18 mouse cellular contexts compared by ENCODE assay signal in the genomic region with DNA sequence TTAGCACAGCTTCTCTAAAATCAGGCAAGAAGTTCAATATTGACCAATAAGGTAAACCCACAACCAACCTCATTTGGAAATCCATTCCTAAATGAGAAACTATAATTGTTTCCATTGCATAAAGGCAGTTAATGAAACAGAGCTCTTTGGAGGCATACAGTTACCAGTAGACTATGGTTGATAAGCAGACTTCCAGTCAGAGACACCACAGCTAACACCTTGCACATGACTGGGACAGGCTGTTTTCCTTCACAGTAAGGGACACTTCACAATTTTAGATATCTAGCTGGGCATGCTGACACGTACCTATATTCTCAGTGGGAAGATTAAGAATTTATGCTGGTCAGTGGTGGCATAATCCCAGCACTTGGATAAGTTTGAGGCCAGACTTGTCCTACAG. TPM values are rescaled to one million over a fixed set of nuclear protein-coding genes. Genes with fewer than 3 reads are reported as not detected.
A peak's percentile ranks its signal among the peaks of the same experiment; 100 is the strongest.
DNase-seq lines count a peak whose midpoint lies in the region; ATAC-seq lines count a peak whose summit lies in the region.
"Had no signal": no experiment of that assay in that cellular context is flagged by ENCODE, and none has a peak within 500 bp of the region (broad histone marks: within the 10 kb centered on the region; RNA-seq: fewer than 3 reads in every experiment).

No protein-coding gene starts in this region.

- no peaks in the 10 kb centered on the region for H3K27me3 ChIP-seq in heart, embryonic 11.5 days (ENCODE audit: control insufficient read depth, insufficient read depth, low read length)
- no peaks in the 10 kb centered on the region for H3K27me3 ChIP-seq in liver, embryonic 11.5 days (replicated peaks; ENCODE audit: control insufficient read depth, insufficient read depth, low read length)
- H3K27me3 ChIP-seq in liver, embryonic 15.5 days: no peaks in the 10 kb centered on the region
- H3K27me3 ChIP-seq: forebrain, embryonic 13.5 days; hindbrain, embryonic 12.5 days; limb, embryonic 13.5 days; midbrain, embryonic 15.5 days; neural tube, embryonic 15.5 days had no signal

- no peak overlapping the region for H3K4me2 ChIP-seq in heart, embryonic 11.5 days
- H3K4me2 ChIP-seq in liver, embryonic 11.5 days: peak overlapping the region; percentile 44
- peak overlapping the region; percentile 69 for H3K4me2 ChIP-seq in liver, embryonic 15.5 days
- H3K4me2 ChIP-seq: forebrain, embryonic 13.5 days; hindbrain, embryonic 12.5 days; limb, embryonic 13.5 days; midbrain, embryonic 15.5 days; neural tube, embryonic 15.5 days had no signal

- intact Hi-C loops in heart, postnatal 10 days (cut with DNase I): no loop called here

- no peak overlapping the region for H3K4me3 ChIP-seq in heart, embryonic 11.5 days (ENCODE audit: low read depth, low read length)
- H3K4me3 ChIP-seq in liver, embryonic 11.5 days (ENCODE audit: low read depth, low read length): no peak overlapping the region
- no peak overlapping the region for H3K4me3 ChIP-seq in liver, embryonic 15.5 days (replicated peaks)
- H3K4me3 ChIP-seq: forebrain, embryonic 13.5 days; hindbrain, embryonic 12.5 days; limb, embryonic 13.5 days; midbrain, embryonic 15.5 days; myocyte; neural tube, embryonic 15.5 days had no signal

- DNase-seq in heart, postnatal 10 days: no peak
- no peak for DNase-seq in liver, embryonic 11.5 days (ENCODE audit: low spot score)
- no peak for DNase-seq in liver
- DNase-seq in gastrocnemius, postnatal 25 days: no peak
- no peak for DNase-seq in layer of hippocampus, adult 8-10 months (ENCODE audit: low spot score in 2 of 2)
- DNase-seq: adrenal gland, postnatal 36 days; cerebellum, adult 11-12 months; kidney, adult 18-20 months; thymus, postnatal 14 days had no signal

- WGBS in heart, embryonic 11.5 days (ENCODE audit: insufficient replicate concordance): 46% methylated on average over 1 of the region's 1 CpGs
- 37% methylated on average over 1 of the region's 1 CpGs for WGBS in liver, embryonic 11.5 days
- WGBS in liver, embryonic 15.5 days (ENCODE audit: insufficient replicate concordance): 34% methylated on average over 1 of the region's 1 CpGs

- H3K36me3 ChIP-seq in heart, embryonic 11.5 days (ENCODE audit: control insufficient read depth, insufficient read depth, low read length): no peaks in the 10 kb centered on the region
- H3K36me3 ChIP-seq in liver, embryonic 11.5 days (ENCODE audit: control insufficient read depth, insufficient read depth, low read length): no peaks in the 10 kb centered on the region
- H3K36me3 ChIP-seq in liver, embryonic 15.5 days (replicated peaks): peaks cover 71% of the 10 kb centered on the region
- H3K36me3 ChIP-seq: hindbrain, embryonic 12.5 days; midbrain, embryonic 15.5 days had no signal

- no peaks in the 10 kb centered on the region for H3K9me3 ChIP-seq in heart, embryonic 11.5 days (replicated peaks; ENCODE audit: control insufficient read depth, low read length)
- H3K9me3 ChIP-seq in liver, embryonic 11.5 days (ENCODE audit: control insufficient read depth, low read length): no peaks in the 10 kb centered on the region
- no peaks in the 10 kb centered on the region for H3K9me3 ChIP-seq in liver, embryonic 15.5 days (replicated peaks)
- H3K9me3 ChIP-seq: forebrain, embryonic 13.5 days; hindbrain, embryonic 12.5 days; limb, embryonic 13.5 days; midbrain, embryonic 15.5 days; neural tube, embryonic 15.5 days had no signal

- no peak for ATAC-seq in heart, embryonic 11.5 days (replicated peaks; ENCODE audit: insufficient number of reproducible peaks, low FRiP score, low TSS enrichment)
- peak; percentile 52 for ATAC-seq in liver, embryonic 11.5 days (replicated peaks; ENCODE audit: low FRiP score)
- ATAC-seq in liver, embryonic 15.5 days (ENCODE audit: insufficient read depth): peak; percentile 47
- ATAC-seq: forebrain, embryonic 13.5 days; midbrain, embryonic 15.5 days had no signal

- 0 out of 2 replicates have a peak overlapping the region, but pooled peaks have one; percentile 30 for H3K27ac ChIP-seq in heart, embryonic 11.5 days (ENCODE audit: low read depth, low read length)
- peak overlapping the region; percentile 26; the same call in 1 of the 2 replicates for H3K27ac ChIP-seq in liver, embryonic 11.5 days (ENCODE audit: low read depth, low read length)
- H3K27ac ChIP-seq in liver, embryonic 15.5 days (replicated peaks): peak overlapping the region; percentile 98
- H3K27ac ChIP-seq: hindbrain, embryonic 12.5 days; kidney, postnatal 0 days; limb, embryonic 13.5 days; midbrain, embryonic 15.5 days; neural tube, embryonic 15.5 days had no signal

- no peak overlapping the region for H3K9ac ChIP-seq in heart, embryonic 11.5 days (ENCODE audit: low read depth, low read length)
- H3K9ac ChIP-seq in liver, embryonic 11.5 days (ENCODE audit: low read depth, low read length): no peak overlapping the region
- peak overlapping the region; percentile 56; the same call in 1 of the 2 replicates for H3K9ac ChIP-seq in liver, embryonic 15.5 days
- H3K9ac ChIP-seq: forebrain, embryonic 13.5 days; hindbrain, embryonic 12.5 days; limb, embryonic 13.5 days; midbrain, embryonic 15.5 days; neural tube, embryonic 15.5 days had no signal

- peaks cover 15% of the 10 kb centered on the region for H3K4me1 ChIP-seq in heart, embryonic 11.5 days (ENCODE audit: control insufficient read depth, insufficient read depth, low read length)
- peaks cover 40% of the 10 kb centered on the region for H3K4me1 ChIP-seq in liver, embryonic 11.5 days (replicated peaks; ENCODE audit: control insufficient read depth, insufficient read depth, low read length)
- H3K4me1 ChIP-seq in liver, embryonic 15.5 days (replicated peaks): peaks cover 65% of the 10 kb centered on the region
- H3K4me1 ChIP-seq: hindbrain, embryonic 12.5 days; limb, embryonic 13.5 days; neural tube, embryonic 15.5 days had no signal

RNA-seq across cellular contexts. Expression of a gene that starts 38.6 kb away (rescaled TPM):
- polyA plus RNA-seq in heart, embryonic 11.5 days (2014; fragmentation: Nextera tagmentation; extraction: Ambion mirVana): 47.1 and 47.8 TPM in 2 replicates
- 100 to 1,000 TPM; 107 to 112 TPM for total RNA-seq in heart, postnatal 10 days (2021)
- polyA plus RNA-seq in liver, embryonic 11.5 days (2014; fragmentation: Nextera tagmentation; extraction: Ambion mirVana): 25.0 and 25.2 TPM in 2 replicates
- 34.1 and 35.2 TPM in 2 replicates for polyA plus RNA-seq in liver, embryonic 15.5 days (2015; fragmentation: Nextera tagmentation; extraction: Ambion mirVana)
- 100 to 1,000 TPM in 1 of 2 experiments, 10 to 100 TPM in 1; 95.4 to 123 TPM for total RNA-seq in gastrocnemius, postnatal 25 days (2021)
- total RNA-seq in layer of hippocampus, adult 8-10 months (2022): 100 to 1,000 TPM; 157 to 186 (median 170) TPM

RNA-seq across cellular contexts. Expression of a gene that starts 39.5 kb away (rescaled TPM):
- 10.8 and 11.4 TPM in 2 replicates for polyA plus RNA-seq in heart, embryonic 11.5 days (2014; fragmentation: Nextera tagmentation; extraction: Ambion mirVana)
- 1 to 10 TPM; 2.8 to 4.1 TPM for total RNA-seq in heart, postnatal 10 days (2021)
- 10.9 and 12.0 TPM in 2 replicates for polyA plus RNA-seq in liver, embryonic 11.5 days (2014; fragmentation: Nextera tagmentation; extraction: Ambion mirVana)
- 13.5 and 14.3 TPM in 2 replicates for polyA plus RNA-seq in liver, embryonic 15.5 days (2015; fragmentation: Nextera tagmentation; extraction: Ambion mirVana)
- under 1 TPM; 0.18 to 0.64 TPM for total RNA-seq in gastrocnemius, postnatal 25 days (2021)
- 1 to 10 TPM; 2.2 to 2.7 (median 2.6) TPM for total RNA-seq in layer of hippocampus, adult 8-10 months (2022)

Comparison
In these comparisons a context has a peak if more than half of its experiments do, and no peak if none do; other contexts are left out.
1. H3K27ac ChIP-seq: peak in every context shown above with its lines; median percentile 98 in liver, embryonic 15.5 days; 30 in heart, embryonic 11.5 days; 26 in liver, embryonic 11.5 days.